Mouse (Mus musculus): Measurements from ENCODE around the gene Ubap1.

DNA sequence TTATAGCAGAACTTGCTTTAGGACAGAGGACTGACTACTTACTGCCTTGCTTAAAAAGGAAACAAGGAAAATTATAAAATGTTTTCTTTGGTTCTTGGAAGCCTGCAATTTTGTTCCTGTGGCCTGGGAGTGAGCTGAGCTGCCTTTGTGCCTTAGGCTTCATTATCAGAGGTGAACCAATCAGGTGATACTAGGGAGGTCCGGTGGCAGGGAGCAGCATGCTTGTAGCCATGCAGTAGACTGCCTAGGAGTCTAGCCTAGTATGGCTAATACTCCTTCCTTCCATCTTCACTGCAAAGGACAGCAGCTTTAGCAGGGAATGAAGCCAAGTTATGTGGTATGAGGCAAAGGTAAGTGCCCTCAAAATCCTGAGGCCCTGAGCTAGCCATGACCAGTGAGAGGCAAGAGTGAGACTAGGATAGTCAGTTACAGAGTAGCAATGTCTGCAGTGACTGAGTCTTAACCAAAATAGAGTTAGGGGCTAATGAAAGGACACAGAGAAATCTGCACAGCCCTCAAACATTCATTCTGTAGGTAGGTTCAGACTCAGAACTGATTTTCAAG is 37.7 kb downstream of the Ubap1 start:
- TF ChIP-seq CTCF (IDR thresholded peaks at IDR 0.05; ENCODE audit: low read depth, low read length) (no peak), GATA1 (IDR thresholded peaks at IDR 0.05; ENCODE audit: borderline replicate concordance, low read length) (no peak), GATA2 (IDR thresholded peaks at IDR 0.05; ENCODE audit: borderline replicate concordance, low read depth, low read length) (no peak)
